Mouse (Mus musculus) ovary, postnatal 36 days (tissue): ENCODE measurements around the gene Palld.

Source experiments
- DNase-seq: peaks from one replicate; pipeline ENCODE4 v3.0.0; 2022; ENCODE audit warnings: low spot score, mixed read lengths

Palld gene

GRCm38 (mm10) chr8:61586529-61586928 lies 316.0 kb downstream of the Palld start:
- no peak for DNase-seq

- no peak for DNase-seq
Measured at GRCm38 (mm10) chr8:61585746-61586145, 316.7 kb downstream of the Palld start.

DNA sequence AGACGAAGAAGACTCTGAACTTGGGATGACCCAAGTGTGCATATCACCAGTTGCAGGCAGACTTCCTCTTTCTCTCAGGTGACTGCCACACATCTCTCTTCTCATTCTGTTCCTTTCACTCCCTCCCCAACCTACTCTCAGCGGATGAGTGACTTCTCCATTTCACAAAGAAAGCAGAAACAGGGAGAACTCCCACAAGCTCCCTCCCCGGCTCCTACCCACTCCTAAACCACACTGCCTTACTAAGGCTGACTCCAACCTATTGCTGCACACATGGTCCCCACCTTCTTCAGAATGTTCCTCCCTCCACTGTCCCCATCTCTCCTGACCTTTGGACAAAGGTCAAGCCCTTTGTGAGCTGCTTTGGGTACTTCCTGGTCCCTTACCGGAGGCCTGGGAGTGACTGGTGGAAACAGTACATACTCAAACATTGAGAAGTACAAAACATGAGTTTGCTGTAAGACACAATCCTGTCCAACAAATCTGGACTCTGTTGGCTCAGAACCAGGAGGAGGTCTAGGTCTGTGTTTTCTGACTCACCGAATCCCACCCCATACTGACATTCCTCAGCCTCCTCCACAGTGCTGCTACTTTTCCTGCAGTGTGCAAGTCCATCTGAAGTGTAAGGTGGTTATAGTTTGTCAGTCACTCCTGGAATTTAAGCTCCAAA lies 317.6 kb downstream of the Palld start:
- no peak for DNase-seq

DNA sequence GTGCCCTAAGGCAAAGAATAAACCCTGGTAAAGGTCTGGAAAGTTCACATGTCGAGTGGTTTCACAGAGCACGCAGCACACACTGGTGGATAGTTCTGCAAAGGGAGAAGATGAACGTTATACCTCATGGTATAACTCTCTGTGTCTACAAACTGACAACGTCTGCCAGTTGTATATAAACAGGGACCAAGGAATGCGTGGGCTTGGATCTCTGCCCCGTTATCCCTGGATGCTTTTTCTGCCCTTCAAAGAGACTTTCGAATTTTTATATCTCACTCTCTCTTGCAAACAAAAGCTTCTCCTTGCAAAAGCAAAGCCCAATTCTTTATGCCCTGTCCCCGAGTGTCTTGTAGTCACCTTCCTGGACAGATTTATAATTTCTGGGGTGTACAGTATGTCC lies 319.9 kb downstream of the Palld start:
- no peak for DNase-seq

- DNase-seq = no peak
Measured at GRCm38 (mm10) chr8:61581259-61581658, 321.2 kb downstream of the Palld start.

DNA sequence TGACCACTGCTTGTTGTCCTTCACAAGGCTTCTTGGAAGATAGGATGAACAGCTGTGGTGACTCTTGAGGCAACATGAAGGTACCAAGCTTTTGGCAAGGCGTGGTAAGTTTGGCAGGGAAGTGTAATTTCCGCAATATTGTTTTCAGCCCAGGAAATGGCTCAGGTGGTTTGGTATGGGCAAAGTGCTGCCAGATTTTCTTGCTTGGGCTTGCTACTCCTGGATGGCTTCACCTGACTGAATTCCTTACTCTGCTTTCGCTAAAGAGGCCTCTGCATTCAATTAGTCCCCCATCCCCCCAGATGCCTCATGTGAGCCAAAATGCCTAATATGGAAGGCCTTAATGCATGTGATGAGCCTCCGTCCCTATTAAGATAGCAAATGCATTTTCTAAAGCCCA lies 322.7 kb downstream of the Palld start:
- DNase-seq = no peak

DNA sequence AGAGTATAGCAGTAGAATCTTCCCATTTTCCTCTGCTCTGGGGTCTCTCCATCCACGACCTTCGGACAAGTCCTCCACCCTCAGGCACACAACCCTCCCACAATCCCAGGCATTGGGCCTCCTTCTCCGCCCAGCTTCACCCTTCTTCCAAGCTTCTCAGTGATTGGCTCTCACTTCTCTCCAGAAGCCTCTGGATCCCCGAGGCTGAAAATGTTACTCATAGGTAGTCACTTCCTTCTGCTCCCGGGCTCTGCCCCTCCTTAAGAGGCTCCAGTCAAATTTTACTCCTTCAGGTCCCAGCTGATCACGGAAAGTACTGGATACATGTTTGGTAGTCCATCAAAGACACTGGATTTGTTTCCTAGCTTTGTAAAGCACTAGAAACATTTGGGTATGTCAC lies 323.7 kb downstream of the Palld start:
- no peak for DNase-seq

- no peak for DNase-seq
Measured at GRCm38 (mm10) chr8:61575096-61575653, 327.3 kb downstream of the Palld start.

- DNase-seq = no peak
Measured at GRCm38 (mm10) chr8:61574526-61574925, 328.0 kb downstream of the Palld start.

- DNase-seq = no peak
Measured at GRCm38 (mm10) chr8:61573179-61573937, 329.1 kb downstream of the Palld start.

GRCm38 (mm10) chr8:61572697-61573096 lies 329.8 kb downstream of the Palld start:
- DNase-seq = no peak

GRCm38 (mm10) chr8:61570637-61571036 lies 331.9 kb downstream of the Palld start:
- no peak for DNase-seq

GRCm38 (mm10) chr8:61569721-61570120 lies 332.8 kb downstream of the Palld start:
- no peak for DNase-seq

DNA sequence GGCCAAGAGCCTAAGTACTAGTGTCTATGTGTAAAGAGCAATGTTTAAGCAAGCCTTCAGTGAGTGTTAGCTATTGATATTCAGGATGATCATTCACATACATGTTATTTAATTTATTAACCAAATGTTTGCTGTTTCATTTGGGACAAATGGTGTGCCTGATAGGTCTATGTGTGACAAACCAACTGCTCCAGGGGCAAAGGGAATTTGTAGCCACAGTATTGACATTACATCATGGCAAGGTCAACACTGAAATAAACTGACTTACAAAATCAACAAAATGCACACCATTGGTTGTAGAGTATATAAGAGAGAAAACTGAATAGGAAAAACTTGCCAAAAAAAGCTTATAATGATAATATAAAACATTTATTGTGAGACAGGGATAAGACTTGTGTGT lies 333.3 kb downstream of the Palld start:
- DNase-seq = no peak

DNA sequence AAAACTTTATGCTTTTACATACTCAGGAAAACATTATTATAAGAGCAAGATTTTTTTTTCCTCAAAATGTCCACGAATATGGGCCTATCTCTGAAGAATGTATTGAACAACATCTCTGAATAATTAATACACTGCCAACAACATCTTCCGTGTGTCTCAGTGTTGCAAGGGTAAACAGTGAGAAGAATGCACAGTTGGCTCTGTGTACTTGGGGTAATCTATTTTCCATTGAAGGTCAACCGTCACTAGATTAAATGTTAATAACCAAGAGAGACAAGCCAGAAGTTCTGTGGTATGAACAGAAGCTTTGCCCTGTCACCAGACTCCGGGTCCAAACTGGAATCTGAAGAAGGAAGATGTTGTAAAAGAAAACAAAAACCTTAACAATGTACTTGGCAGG lies 339.1 kb downstream of the Palld start:
- DNase-seq = no peak

GRCm38 (mm10) chr8:61562626-61563025 lies 339.9 kb downstream of the Palld start:
- no peak for DNase-seq

- no peak for DNase-seq
Measured at GRCm38 (mm10) chr8:61561220-61561619, 341.3 kb downstream of the Palld start.

- DNase-seq = no peak
Measured at GRCm38 (mm10) chr8:61559979-61560378, 342.5 kb downstream of the Palld start.

DNA sequence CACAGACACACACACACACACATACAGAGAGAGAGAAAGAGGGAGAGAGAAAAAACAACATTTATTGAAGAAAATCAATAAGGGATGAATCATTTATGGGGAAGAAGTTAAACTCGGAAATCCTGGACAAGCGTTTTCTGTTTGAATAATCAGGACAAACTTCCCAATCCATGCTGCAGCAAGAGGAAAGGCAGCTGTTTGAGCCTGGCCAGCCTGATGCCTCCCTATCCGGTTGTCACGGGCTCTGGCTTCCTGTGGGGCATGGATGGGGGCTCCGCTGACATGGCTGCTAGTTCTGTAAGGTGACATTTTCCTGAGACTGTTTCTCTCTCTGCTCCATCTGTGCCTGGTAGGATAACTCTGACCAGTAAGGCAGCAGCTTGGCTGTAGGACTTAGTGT lies 343.0 kb downstream of the Palld start:
- DNase-seq = no peak

DNA sequence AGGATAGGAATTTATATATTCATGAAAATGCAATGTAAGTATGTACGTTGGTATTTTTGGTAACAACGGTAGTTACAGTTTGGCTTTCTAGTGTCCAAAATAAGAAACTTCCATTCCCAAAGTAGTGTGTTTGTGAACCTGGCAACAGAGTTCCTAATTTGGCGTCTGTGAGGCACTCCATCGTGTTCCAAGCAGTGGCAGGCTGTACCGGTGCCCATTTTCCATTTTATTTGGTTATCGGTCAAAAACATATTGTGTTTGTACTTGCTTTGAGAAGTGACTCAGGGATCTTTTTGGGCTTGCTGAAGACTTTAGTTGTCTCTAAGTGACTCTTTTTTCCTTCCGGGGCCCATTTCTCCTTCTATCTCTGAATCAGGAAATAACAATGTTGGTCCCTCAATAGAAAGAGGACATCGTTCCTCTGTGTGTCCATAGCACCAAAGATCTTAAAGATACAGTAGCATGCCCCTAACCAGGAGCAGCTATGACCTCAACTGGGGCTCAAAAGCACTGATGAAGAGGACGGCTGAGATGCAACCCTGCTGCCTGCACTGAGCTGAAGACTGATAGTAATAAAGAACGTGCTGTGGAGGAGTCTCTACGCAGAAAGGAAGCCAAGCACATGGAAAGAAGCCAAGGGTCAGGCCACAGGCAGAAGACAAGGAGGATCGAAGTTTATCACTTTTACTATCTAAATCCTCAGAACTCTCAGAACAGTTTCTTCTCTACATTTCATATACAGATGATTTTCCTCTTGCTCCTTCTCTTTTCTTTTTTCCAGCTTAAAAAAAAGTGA lies 344.2 kb downstream of the Palld start:
- DNase-seq = no peak

DNA sequence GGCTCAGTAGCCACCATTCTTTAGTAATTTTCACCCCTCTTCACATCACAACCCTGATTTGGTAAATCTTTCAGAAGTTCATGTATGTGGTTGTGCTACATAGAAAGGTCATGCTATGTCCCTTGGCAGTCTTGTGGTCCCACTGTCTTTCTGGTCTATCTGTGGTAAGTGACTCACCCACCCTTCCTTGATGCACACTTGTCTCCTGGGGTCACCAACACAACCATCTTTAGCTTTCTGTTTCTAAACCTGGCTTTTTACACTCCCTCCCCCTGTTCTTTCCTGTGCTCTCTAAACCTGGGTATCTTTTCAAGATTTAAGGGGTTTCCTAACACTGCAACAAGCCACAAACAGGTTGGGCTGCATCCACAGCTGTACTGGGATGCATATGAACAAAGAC lies 345.5 kb downstream of the Palld start:
- DNase-seq = no peak

DNA sequence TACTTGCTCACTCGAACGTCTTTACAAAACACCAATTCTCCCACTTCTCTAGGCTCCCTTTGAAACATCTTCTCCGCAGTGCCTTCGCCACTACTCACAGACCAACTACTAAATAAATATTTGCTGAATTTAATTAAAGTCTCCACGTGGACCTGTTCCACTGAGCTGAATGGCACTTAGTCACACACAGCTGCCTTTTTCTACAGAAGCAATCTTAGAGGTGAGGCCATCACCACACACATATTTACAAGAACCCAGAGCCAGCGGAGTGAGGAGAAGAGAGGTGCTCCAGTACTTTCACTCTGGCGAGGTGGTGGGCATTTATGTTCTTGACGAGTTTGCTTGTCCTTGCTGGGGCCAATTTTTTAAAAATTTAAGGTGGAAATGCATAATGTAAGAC lies 346.3 kb downstream of the Palld start:
- DNase-seq = no peak

- no peak for DNase-seq
Measured at GRCm38 (mm10) chr8:61555343-61555742, 347.1 kb downstream of the Palld start.
